Mouse (Mus musculus) brain, embryonic 14.5 days (tissue): ENCODE measurements at regions not wholly inside any gene's neighbourhood (a gene's known extent, or its start where the extent isn't known, plus 50 kb on each side); places are given as distances from the start of the nearest gene placed in this dataset.

Experiments used
- DNase-seq: peaks from one replicate; pipeline ENCODE4 v3.0.0-alpha.2; 2011; ENCODE audit warnings: low read depth
- CTCF ChIP-seq: fragments of 200-500 bp; IDR thresholded peaks from 2 replicates; pipeline ENCODE4 v1.5.1; 2012; ENCODE audit warnings: inconsistent platforms, mild to moderate bottlenecking, moderate library complexity, borderline replicate concordance; ENCODE audit not compliant: insufficient read depth, insufficient read length; ENCODE audit errors: extremely low read depth
- POLR2A ChIP-seq: fragments of 200-500 bp; IDR thresholded peaks from 2 replicates; pipeline ENCODE4 v1.6.1; 2012; ENCODE audit warnings: mild to moderate bottlenecking, inconsistent platforms, borderline replicate concordance; ENCODE audit not compliant: poor library complexity, insufficient read depth, insufficient read length, severe bottlenecking; ENCODE audit errors: extremely low read depth

- TF ChIP-seq POLR2A (no peak), CTCF (no peak)
- peak; percentile 7 for DNase-seq
Measured at GRCm38 (mm10) chr6:11796361-11796760, 110.9 kb downstream of the Ndufa4 start.

GRCm38 (mm10) chr6:11793366-11793765, 113.9 kb downstream of the Ndufa4 start:
- TF ChIP-seq CTCF (peak; percentile 84; the same call in 1 of the 2 replicates), POLR2A (no peak)
- DNase-seq, result peak; percentile 88

GRCm38 (mm10) chr6:11792186-11792585, 115.1 kb downstream of the Ndufa4 start:
- DNase-seq, result no peak
- TF ChIP-seq CTCF, result no peak
- TF ChIP-seq POLR2A, result no peak

GRCm38 (mm10) chr6:11791056-11791455, 116.2 kb downstream of the Ndufa4 start:
- DNase-seq, result peak; percentile 45
- TF ChIP-seq POLR2A (no peak), CTCF (no peak)

GRCm38 (mm10) chr6:11773992-11774391, 133.3 kb downstream of the Ndufa4 start:
- TF ChIP-seq CTCF, result no peak
- TF ChIP-seq POLR2A, result no peak
- DNase-seq, result no peak

- no peak for TF ChIP-seq CTCF
- TF ChIP-seq POLR2A, result no peak
- no peak for DNase-seq
Measured at GRCm38 (mm10) chr6:11762912-11763311, 144.4 kb downstream of the Ndufa4 start.

- no peak for DNase-seq
- no peak for TF ChIP-seq POLR2A
- TF ChIP-seq CTCF, result no peak
Measured at GRCm38 (mm10) chr6:11737667-11738066, 169.6 kb downstream of the Ndufa4 start.

GRCm38 (mm10) chr6:11731126-11731525, 176.2 kb downstream of the Ndufa4 start:
- DNase-seq, result no peak
- no peak for TF ChIP-seq POLR2A

GRCm38 (mm10) chr6:11730667-11731066, 176.6 kb downstream of the Ndufa4 start:
- no peak for DNase-seq
- TF ChIP-seq POLR2A (no peak), CTCF (no peak)

GRCm38 (mm10) chr6:11727806-11728205, 179.5 kb downstream of the Ndufa4 start:
- DNase-seq, result no peak
- no peak for TF ChIP-seq POLR2A
- TF ChIP-seq CTCF, result no peak

- peak; percentile 78 for DNase-seq
- TF ChIP-seq CTCF (no peak), POLR2A (no peak)
Measured at GRCm38 (mm10) chr6:11727370-11727769, 179.9 kb downstream of the Ndufa4 start.

- TF ChIP-seq POLR2A (no peak), CTCF (no peak)
Measured at GRCm38 (mm10) chr6:11723519-11723918, 183.8 kb downstream of the Ndufa4 start.

GRCm38 (mm10) chr6:11720274-11720673, 187.0 kb downstream of the Ndufa4 start:
- no peak for DNase-seq
- TF ChIP-seq POLR2A, result no peak
- no peak for TF ChIP-seq CTCF

More at GRCm38 (mm10) chr6:11723519-11723918, 183.8 kb downstream of the Ndufa4 start:
- peak; percentile 29 for DNase-seq

GRCm38 (mm10) chr6:11710581-11710980, 196.7 kb downstream of the Ndufa4 start:
- peak; percentile 50 for DNase-seq

More at GRCm38 (mm10) chr6:11710581-11710980, 196.7 kb downstream of the Ndufa4 start:
- no peak for TF ChIP-seq POLR2A
- TF ChIP-seq CTCF, result no peak
